Mouse (Mus musculus) brain, adult 10 weeks (tissue): ENCODE data around the gene Amacr. TPM values are rescaled to one million over a fixed set of nuclear protein-coding genes. Genes with fewer than 3 reads are reported as not detected.

Experiments used
- polyA plus RNA-seq: library from polyadenylated mRNA; stranded (reverse); fragments of 350-450 nt; fragmentation: Illumina TruSeq; extraction: RNeasy Lipid Tissue Mini Kit (QIAGEN cat#74804); gene quantifications from one replicate; pipeline ENCODE4 v1.2.3, GENCODE M21; 2015; ENCODE audit warnings: low read depth, low replicate concordance

The Amacr gene
- polyA plus RNA-seq, result 12.9 TPM

GRCm38 (mm10) chr15:10981377-10982063 is at the start of gene Amacr:
Amacr (plus strand) TSS chr15:10981756.

GRCm38 (mm10) chr15:10951951-10952759 is 29.4 kb upstream of the Amacr start, which contains the start of gene C1qtnf3:
C1qtnf3 (plus strand) TSS chr15:10952332.

GRCm38 (mm10) chr15:11000421-11000820 is 18.9 kb downstream of the Amacr start, which contains the start of gene Slc45a2:
Slc45a2 (plus strand) TSS chr15:11000721.

GRCm38 (mm10) chr15:11037711-11038110 is 56.2 kb downstream of the Amacr start, which contains the start of gene Rxfp3:
Rxfp3 (minus strand) TSS chr15:11037991.

Other genes with a start within 250 kb of the Amacr start
- gene C1qtnf3, start 29.4 kb upstream of the Amacr start, polyA plus RNA-seq, result 0.28 TPM
- gene Slc45a2, start 19.0 kb downstream of the Amacr start, polyA plus RNA-seq, result not detected
- gene Rxfp3, start 56.2 kb downstream of the Amacr start, polyA plus RNA-seq, result 1.7 TPM
- gene Adamts12, start 83.0 kb downstream of the Amacr start, polyA plus RNA-seq, result 0.16 TPM